Mouse (Mus musculus) cortical plate, adult 2 months (tissue): Measurements from ENCODE around the gene Tbrg1.

ENCODE experiments used
- CTCF ChIP-seq: fragments of 200-500 bp; IDR thresholded peaks from 2 replicates; pipeline ENCODE4 v1.5.1; 2011; ENCODE audit warnings: mild to moderate bottlenecking, control low read depth, low read length; ENCODE audit not compliant: insufficient read depth; ENCODE audit errors: extremely low read depth
- POLR2A ChIP-seq: fragments of 200-500 bp; IDR thresholded peaks from 2 replicates; pipeline ENCODE4 v1.6.1; 2011; ENCODE audit warnings: mild to moderate bottlenecking, low read length, control low read depth; ENCODE audit not compliant: insufficient read depth; ENCODE audit errors: extremely low read depth

DNA sequence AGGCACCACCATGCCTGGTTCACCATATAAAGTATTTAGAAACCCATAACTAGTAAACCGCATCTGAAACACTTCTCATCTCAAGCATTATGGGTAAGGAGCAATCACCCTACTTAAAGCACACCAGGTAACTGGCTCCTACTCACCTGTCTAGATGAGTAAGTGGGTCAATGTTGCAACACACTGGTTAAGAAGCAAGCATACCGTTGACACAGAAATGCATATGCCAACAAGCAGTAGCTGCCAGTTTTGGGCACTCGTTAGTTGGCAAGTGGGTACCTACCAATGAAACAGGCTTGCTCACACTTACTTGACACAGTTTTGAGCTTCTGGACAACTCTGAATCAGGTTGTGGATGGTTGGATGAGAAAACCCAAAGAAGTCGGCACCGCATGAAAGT, 6.5 kb downstream of the Tbrg1 start:
- no peak for TF ChIP-seq CTCF
- TF ChIP-seq POLR2A = no peak
